Mouse (Mus musculus) cerebellum, adult 11 months (tissue): Measurements from ENCODE around the gene Tbp.
A peak's percentile ranks its signal among the peaks of the same experiment; 100 is the strongest.
"Not testable (repeated sequence)": the region's sequence is repeated elsewhere in the genome, so short reads cannot be mapped to it uniquely, and the experiment has no call there.

Experiments
- DNase-seq: peaks from one replicate; pipeline ENCODE4 v3.0.0; 2022

Gene Tbp

DNA sequence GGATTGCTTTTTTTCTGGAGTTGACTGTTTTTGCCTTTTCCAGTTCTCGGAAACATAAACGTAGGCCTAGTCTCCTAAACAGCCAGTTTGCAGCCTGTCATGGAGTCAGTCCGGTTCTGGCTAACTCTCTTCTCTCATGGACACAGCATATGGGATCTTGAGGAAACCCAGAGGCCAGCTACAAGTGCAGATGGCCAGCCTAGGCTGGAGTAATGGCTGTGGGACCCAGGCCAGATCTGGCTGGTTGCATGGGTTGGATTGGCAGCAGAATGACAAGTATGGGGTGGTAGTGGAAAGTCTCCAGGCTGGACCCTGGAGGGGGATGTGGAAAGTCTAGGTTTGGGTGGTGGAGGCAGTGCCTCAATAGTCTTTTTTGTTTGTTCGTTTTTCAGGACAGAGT is 40.6 kb downstream of the Tbp start:
- DNase-seq, result no peak

DNA sequence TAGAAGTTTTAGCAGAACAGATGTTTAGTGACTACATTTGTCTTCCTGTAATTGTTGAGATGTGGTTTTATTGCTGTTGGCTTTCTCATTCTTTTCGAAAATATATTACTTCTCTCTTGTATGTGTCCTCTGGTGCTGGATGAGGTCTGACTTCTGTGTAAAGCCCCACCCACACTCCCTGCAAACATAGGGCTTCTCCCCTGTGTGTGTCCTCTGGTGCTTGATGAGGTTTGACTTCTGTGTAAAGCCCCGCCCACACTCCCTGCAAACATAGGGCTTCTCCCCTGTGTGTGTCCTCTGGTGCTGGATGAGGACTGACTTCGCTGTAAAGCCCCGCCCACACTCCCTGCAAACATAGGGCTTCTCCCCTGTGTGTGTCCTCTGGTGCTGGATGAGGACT is 44.2 kb downstream of the Tbp start:
- not testable (repeated sequence) for DNase-seq

DNA sequence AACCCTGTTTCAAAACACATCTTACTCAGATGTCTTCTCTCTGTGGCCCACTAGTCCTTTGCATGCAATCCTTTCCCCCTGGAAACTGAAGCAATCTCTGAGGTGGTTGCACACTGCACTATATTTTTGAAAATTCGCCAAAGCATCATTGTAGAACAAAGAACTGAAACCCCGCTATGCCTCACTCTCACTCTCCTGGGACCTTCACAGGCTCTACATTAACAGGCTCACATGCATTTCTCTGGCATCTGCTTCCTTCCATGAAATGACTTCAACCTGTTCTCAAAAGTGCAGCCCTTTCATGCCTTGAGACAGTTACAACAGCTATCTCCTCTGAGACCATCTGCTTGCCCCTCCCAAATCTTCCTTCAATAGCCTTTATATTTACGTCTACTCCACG is 46.8 kb downstream of the Tbp start:
- DNase-seq, result no peak

DNA sequence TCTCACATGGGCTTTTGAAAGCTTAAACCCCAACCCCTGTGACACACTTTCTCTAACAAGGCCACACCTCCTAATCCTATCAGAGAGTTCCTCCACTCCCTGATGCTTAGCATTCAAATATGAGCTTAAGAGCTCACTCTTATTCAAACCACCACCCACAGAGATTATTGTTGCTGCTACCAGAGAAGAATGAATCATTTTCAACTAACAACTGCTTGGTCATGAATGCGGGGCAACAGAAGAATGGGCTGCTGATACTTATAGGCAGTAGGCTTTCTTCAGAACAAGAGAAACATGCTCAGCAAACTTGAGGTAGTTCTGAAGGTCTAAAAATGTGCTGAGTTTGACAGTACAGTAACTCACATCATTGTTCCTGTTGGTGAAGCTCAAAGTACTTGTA is 50.0 kb downstream of the Tbp start:
- DNase-seq, result no peak

DNA sequence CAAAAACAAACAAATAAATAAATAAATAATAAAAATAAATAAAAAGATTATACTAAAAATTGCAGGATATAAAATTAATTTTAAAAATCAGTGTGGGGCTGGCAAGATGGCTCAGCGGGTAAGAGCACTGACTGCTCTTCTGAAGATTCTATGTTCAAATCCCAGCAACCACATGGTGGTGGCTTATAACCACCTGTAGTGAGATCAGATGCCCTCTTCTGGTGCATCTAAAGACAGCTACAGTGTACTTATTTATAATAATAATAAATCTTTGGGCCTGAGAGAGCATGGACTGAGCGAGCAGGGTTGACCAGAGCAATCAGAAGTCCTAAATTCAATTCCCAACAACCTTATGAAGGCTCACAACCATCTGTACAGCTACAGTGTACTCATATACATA is 60.3 kb downstream of the Tbp start:
- DNase-seq, result no peak

DNA sequence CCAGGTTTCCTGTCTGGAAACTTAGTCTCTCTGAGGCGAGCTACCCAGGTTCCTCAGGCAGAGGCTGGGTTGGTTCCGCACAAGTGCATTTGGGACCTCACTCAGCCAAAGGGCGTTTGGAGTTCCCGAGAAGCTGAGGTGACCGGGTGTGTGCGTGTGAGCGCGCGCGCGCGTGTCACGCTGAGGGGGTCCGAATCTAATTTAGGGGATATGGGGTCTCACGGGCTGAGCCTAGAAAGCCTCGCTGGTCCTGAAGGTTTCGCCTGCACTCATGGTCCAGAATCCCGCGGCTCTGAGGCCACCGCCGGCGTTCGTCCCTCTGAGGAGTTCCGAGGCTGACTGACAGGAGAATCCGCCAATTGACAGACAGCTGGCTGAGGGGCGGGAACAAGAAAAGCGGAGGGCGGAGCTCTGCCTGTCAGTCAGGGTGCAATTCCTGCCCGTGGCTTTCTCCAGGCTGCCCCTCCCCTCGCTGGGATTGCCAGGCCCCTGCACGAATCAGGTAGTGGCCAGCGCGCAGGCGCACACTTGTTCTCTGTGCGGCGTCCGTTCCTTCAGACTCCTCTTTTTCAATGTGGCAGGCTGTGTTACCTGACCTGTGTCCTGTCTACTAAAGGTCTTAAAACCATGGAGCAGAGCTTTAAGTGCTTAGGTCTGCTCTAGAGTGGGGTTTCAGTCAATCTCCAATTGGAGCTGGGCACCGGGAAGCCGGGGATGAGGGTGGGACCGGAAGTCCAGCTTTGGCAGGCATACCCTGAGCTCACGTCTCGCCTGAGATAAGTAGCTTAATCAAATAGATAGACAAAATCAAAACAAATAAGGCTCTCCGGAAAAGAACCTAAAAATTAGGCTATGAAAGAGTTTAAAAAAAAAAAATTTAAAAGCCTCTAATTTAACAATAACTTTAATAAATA is 64.6 kb downstream of the Tbp start, which contains the start of gene Prdm9:
Prdm9 (minus strand) TSS at position 341 of the 914 bp plus-strand sequence.
- peak; percentile 100 for DNase-seq

DNA sequence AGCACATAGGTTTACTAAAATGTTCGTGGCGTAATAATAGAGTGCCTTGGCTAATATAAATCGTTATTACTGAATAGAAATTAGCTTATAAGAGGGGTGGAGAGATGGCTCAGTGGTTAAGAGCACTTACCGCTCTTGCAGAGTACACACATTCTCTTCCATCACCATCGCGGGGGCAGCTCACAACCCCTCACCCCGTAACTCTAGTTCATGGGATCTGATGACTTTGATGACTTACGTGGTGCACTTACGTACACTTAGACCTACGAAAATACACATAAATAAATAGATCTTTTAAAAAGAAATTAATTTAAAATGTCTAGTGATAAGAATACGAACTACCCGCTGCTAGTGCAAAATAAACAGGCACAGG is 65.2 kb downstream of the Tbp start:
- DNase-seq, result peak; percentile 20

DNA sequence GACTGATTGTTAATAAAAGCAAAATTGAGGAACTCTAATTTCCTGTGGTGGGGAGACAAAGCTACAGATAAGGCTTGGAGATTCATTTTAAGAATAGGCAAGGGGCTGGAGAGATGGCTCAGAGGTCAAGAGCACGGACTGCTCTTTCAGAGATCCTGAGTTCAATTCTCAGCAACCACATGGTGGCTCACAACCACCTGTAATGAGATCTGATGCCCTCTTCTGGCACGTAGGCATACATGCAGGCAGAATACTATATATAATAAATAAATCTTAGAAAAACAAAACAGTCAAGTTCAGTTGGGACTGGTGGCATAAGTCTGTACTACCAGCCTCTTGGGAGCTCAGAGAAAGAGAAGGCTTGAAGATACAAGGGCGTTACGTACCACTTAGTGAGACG is 67.2 kb downstream of the Tbp start:
- DNase-seq, result no peak

DNA sequence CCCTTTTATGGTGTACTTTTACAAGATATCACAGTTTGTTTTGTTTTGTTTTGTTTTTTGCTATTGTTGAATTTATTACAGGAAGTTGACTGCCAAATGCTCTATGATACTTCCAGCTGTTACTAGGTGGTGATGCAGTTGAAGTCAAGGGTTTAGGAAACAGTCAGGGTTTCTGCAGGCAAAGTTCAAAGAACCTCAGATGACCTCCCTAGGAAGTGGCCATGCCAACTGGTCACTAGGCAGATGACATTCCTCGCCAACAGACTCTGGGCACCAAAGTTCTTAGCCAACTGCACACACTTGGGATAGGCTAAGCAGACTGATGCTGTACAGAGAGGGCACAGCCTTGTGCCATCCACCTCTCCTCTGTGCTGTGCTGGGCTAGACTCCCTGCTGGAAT is 75.4 kb downstream of the Tbp start:
- DNase-seq, result no peak

DNA sequence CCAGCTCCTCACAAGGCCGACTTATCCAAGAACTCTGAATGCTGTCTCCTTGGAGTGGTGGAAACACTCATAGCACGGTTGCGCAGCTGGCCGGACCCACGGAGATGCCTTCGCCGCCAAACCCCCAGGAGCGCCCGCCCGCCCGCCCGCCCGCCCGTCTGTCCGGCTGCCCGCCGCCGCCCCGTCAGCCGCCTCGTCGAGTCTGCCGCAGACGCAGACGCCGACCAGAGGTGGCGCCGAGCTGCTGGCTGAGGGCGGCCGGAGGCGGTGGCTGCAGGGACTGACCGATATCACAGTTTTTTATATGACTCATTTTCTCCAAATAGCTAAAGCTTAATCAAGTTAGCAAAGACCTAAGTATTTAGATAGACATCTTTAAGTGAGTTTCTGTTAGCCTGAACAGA is 77.6 kb downstream of the Tbp start:
- no peak for DNase-seq
